Mouse (Mus musculus) kidney, embryonic 16.5 days (tissue): ENCODE measurements around the gene Unc13a. TPM values are rescaled to one million over a fixed set of nuclear protein-coding genes. Genes with fewer than 3 reads are reported as not detected.
A peak's percentile ranks its signal among the peaks of the same experiment; 100 is the strongest.

Experiments used
- ATAC-seq: fragments of 200-750 bp; cut with Nextera tagmentation; 2 replicates; pipeline ENCODE4 v1.8.0; 2017; ENCODE audit warnings: moderate TSS enrichment; ENCODE audit not compliant: low FRiP score, low TSS enrichment
- H3K27ac ChIP-seq: fragments of 300-500 bp; sonication (generic); 2 replicates; pipeline ENCODE4 v1.5.1; 2014; ENCODE audit warnings: low read length
- H3K27me3 ChIP-seq: fragments of 300-500 bp; sonication (generic); 2 replicates; pipeline ENCODE4 v1.6.1; 2014; ENCODE audit warnings: low read length, control low read depth, mixed read lengths; ENCODE audit not compliant: insufficient read depth
- H3K36me3 ChIP-seq: fragments of 300-500 bp; sonication (generic); 2 replicates; pipeline ENCODE4 v1.6.1; 2014; ENCODE audit warnings: low read length, control low read depth, mixed read lengths; ENCODE audit not compliant: insufficient read depth
- H3K4me1 ChIP-seq: fragments of 300-500 bp; sonication (generic); 2 replicates; pipeline ENCODE4 v1.6.1; 2014; ENCODE audit warnings: low read length, control low read depth, mixed read lengths; ENCODE audit not compliant: insufficient read depth
- H3K4me2 ChIP-seq: fragments of 300-500 bp; sonication (generic); replicated peaks from 2 replicates; pipeline ENCODE4 v1.6.1; 2014; ENCODE audit warnings: low read depth, low read length
- H3K4me3 ChIP-seq: fragments of 300-500 bp; sonication (generic); 2 replicates; pipeline ENCODE4 v1.5.1; 2014; ENCODE audit warnings: mild to moderate bottlenecking, low read length
- H3K9ac ChIP-seq: fragments of 300-500 bp; sonication (generic); replicated peaks from 2 replicates; pipeline ENCODE4 v1.6.1; 2014; ENCODE audit warnings: low read length
- H3K9me3 ChIP-seq: fragments of 300-500 bp; sonication (generic); 2 replicates; pipeline ENCODE4 v1.6.1; 2016; ENCODE audit warnings: low read length, control low read depth
- WGBS: fragments of 180-500 bp; shearing (Covaris S2); extraction: QIAGEN DNeasy Blood & Tissue Kit; methylation state at CpG from one replicate; pipeline ENCODE4 v1.1.7; 2014; 5-methylcytosine and 5-hydroxymethylcytosine counted together
- polyA plus RNA-seq: library from polyadenylated mRNA; unstranded; fragments of >200 nt; fragmentation: Nextera tagmentation; extraction: Ambion mirVana; gene quantifications from 2 replicates; pipeline ENCODE4 v1.2.1, GENCODE M21; 2015

Unc13a gene
- polyA plus RNA-seq, 1 experiment from 2014 or later, result 0.55 TPM

DNA sequence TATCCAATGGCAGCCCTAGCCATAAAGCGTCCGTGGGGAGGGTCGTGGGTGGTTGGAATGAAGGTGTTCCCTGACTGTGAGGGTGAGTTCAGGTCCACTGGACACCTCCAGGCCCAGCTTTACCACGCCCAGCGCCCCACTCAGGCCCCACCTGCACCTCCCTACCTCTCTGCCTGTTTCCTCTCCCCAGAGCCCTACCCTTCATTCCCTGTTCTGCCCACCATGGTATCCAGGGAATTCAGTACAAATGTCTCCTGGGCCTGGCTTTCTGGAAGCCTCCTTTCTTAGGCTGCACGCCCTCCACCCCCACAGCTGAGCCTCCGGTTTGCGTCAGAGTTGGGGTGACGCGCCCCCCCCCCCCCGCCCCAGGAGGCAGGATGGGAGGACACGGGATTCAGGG lies 1.4 kb downstream of the Unc13a start:
- Histone ChIP-seq H3K36me3 (no peaks in the 10 kb centered on the region), H3K4me1 (peaks cover 40% of the 10 kb centered on the region), H3K9me3 (no peaks in the 10 kb centered on the region), H3K4me2 (peak overlapping the region; percentile 98), H3K27me3 (peaks cover 30% of the 10 kb centered on the region), H3K27ac (no peak overlapping the region), H3K9ac (0 out of 2 replicates have a peak overlapping the region, but pooled peaks have one; percentile 10), H3K4me3 (peak overlapping the region; percentile 54)
- 14% methylated on average over 9 of the region's 12 CpGs for WGBS
- no peak for ATAC-seq

DNA sequence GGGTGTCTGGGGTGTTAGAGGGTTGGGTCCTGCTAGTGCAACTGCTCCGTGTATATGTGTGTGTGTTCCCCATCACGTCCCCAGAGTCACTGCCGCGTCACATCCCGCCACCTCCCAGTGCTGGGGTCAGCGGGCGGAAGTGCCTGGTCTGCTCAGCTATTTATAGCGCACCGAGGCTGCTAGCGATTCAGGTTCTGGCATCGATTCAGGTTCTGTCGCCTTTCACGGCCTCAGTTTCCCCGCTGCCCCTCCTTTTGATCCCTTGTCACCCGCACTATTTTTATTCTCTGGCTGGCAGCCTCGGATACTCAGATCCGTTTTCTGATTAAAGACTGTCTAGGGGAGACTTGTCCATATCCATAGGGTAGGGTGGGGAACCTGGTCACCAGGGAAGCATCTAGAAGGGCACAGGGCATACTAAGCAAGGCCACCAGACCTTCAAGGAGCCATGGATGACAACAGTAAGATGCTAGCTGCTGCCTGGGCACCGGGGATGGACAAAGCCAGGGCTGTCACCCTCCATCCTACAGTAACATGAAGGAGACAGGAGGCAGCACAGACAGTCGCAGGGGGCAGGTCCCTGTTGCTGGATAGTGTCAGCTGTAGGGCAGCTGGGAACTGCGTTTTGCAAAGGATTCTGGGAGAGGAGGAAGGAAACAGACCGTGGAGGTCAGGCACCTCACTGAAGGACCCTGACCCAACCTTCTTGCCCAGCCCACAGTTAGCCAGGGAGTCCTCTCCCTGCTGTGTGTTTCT lies 3.2 kb downstream of the Unc13a start:
- Histone ChIP-seq H3K9ac (peak overlapping the region; percentile 51), H3K27me3 (peaks cover 30% of the 10 kb centered on the region), H3K4me3 (peak overlapping the region; percentile 18), H3K27ac (0 out of 2 replicates have a peak overlapping the region, but pooled peaks have one; percentile 10), H3K36me3 (no peaks in the 10 kb centered on the region), H3K4me2 (peak overlapping the region; percentile 44), H3K4me1 (peaks cover 44% of the 10 kb centered on the region), H3K9me3 (no peaks in the 10 kb centered on the region)
- ATAC-seq, result no peak
- WGBS, result 1% methylated on average over 21 of the region's 21 CpGs

DNA sequence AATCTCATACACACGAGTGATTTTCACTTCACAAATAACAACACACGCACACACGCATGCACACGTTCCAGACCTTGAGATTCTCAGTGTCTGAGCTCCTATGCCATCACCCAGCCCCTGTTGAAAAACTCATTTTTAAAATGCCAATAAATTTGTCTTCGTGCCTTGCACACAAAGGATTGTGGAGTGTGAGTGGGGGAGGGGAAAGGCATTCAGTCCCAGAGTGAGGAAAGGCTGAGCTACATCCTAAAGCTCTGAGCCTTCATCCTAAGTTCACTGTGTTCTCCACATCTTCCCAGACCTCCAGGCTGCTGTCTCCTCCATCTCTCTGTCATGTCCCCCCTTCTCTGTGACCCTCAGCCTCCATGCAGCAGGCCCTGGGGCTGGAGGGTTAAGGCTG lies 4.3 kb downstream of the Unc13a start:
- Histone ChIP-seq H3K4me2 (no peak overlapping the region), H3K9ac (peak overlapping the region; percentile 51; the same call in 1 of the 2 replicates), H3K27ac (0 out of 2 replicates have a peak overlapping the region, but pooled peaks have one; percentile 29), H3K4me3 (no peak overlapping the region), H3K4me1 (peaks cover 44% of the 10 kb centered on the region), H3K9me3 (no peaks in the 10 kb centered on the region), H3K36me3 (no peaks in the 10 kb centered on the region), H3K27me3 (peaks cover 31% of the 10 kb centered on the region)
- 52% methylated on average over 5 of the region's 5 CpGs for WGBS
- ATAC-seq, result no peak

DNA sequence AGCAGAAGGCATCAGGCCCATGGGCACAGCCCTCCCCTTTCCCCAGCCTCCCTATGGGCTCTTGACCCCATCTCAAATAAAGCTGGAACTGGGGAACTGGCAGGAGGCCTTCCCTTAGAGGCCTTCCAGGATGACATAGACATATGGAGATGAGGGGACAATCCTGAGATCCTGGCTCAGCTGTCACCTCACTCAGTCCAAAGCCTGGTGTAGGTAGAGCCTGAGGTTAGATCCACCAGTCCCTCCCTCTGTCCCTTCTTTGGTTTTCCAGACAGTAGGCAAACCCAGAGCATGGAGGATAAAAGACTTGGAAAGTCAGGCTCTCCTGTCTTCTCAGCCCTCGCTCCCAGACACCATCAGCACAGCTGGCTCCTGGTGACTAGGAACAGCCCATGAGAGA lies 4.7 kb downstream of the Unc13a start:
- Histone ChIP-seq H3K4me1 (peaks cover 44% of the 10 kb centered on the region), H3K27me3 (peaks cover 33% of the 10 kb centered on the region), H3K4me2 (no peak overlapping the region), H3K27ac (no peak overlapping the region), H3K4me3 (no peak overlapping the region), H3K9ac (no peak overlapping the region), H3K36me3 (no peaks in the 10 kb centered on the region), H3K9me3 (no peaks in the 10 kb centered on the region)
- WGBS, result 50% methylated on average over 1 of the region's 1 CpGs
- ATAC-seq, result no peak

DNA sequence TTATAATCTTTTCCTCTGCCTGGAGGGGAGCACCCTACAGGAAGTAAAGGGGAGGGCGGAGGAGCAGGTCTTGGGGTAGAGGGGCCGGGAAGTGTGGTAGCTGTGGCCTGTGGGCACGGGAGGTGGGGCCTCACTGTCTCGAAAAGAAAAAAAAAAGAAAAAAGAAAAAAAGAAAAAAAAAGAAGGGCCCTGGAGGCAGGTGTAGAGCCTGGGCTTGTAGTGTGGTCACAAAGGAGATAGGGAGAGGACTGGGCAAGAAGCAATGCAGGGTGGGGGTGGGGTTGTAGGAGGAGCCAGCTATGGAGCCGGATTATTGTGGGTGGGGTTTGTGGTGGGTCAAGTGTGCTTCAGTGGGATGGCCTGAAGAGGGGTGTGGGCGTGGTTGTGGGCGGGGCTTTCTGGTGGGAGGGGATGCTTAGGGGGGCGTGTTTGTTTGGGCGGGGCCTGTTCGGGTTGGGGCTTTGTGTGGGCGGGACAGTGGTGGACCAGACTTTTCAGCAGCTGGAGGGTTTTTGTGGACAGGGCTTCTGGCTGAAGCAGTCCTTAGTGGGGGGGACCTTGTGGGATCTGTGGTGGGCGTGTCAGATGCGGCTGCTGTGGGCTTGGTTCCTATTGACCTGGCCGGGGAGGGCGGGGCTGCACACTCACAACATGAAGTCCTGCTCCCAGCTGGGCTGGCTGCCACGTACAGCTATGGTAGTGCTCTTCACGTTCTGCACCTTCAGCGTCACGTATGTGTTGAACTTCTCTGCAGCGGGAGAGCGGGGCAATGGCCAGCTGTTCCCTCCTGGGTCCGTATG lies 6.0 kb downstream of the Unc13a start:
- H3K9ac ChIP-seq, result no peak overlapping the region
- peak overlapping the region; percentile 43 for H3K4me2 ChIP-seq
- peak; percentile 71 for ATAC-seq
- no peak overlapping the region for H3K27ac ChIP-seq
- H3K4me1 ChIP-seq, result peaks cover 35% of the 10 kb centered on the region
- peaks cover 32% of the 10 kb centered on the region for H3K27me3 ChIP-seq
- peak overlapping the region; percentile 33 for H3K4me3 ChIP-seq
- H3K36me3 ChIP-seq, result no peaks in the 10 kb centered on the region
- no peaks in the 10 kb centered on the region for H3K9me3 ChIP-seq
- 4% methylated on average over 22 of the region's 22 CpGs for WGBS

DNA sequence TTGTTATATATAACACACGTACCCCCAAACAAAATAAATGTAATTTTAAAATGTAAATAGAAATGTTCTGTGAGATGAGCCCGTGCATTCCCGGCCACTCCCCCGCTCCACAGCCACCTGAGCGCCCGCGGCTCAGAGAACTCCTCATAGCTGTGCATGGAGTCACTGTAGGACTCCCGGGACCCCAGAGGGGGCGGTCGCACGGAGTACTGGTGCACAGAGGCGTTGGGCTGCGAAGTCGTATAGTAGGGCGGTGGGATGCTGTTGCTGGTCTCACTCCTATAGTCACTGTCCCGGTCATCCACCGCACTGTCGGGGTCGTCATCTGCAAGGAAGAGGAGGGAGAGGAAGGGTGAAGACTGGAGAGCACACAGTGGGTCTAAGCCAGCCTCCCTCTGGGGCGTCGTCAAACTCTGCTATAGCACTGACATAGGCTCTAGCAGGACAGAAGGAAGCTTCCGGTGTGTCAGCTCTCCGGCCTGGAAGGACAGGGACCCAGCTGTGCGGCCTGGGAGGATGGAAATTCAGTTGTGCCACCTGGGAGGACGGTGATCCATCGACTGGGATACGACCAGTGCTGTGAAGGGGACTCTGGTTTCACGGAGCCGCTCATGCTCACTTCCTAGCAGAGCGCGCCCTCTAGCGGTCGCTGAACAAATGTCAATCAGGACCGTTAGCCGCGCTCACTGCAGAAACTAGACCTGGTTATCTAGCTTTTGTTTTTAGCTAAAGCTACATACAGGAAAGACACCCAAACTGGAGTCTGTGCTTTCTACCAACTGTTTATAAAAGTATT lies 11.0 kb downstream of the Unc13a start:
- H3K27me3 ChIP-seq, result peaks cover 53% of the 10 kb centered on the region
- 7% methylated on average over 36 of the region's 36 CpGs for WGBS
- no peak overlapping the region for H3K4me2 ChIP-seq
- H3K4me1 ChIP-seq, result peaks cover 7% of the 10 kb centered on the region
- H3K4me3 ChIP-seq, result no peak overlapping the region
- H3K9ac ChIP-seq, result no peak overlapping the region
- peak; percentile 42 for ATAC-seq
- no peaks in the 10 kb centered on the region for H3K9me3 ChIP-seq
- H3K36me3 ChIP-seq, result no peaks in the 10 kb centered on the region
- H3K27ac ChIP-seq, result no peak overlapping the region

DNA sequence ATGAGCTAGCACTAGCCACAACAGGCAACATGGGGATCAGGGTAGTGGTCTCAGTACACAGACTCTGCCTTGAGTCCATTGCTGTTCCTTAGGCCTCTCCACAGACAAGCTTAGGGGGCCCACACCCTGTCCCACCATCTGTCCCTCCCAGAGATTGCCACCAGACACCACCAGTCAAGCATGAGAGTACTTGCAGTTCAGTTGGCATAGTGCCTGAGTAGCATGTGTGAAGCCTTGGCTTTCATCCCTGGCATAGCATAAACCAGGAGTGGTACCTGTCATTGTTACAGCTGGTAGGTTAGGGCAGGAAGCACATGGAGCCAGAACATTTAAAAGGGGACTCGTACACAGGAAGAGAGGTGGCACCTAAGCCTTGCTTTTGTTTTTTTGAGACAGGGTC lies 11.8 kb downstream of the Unc13a start:
- Histone ChIP-seq H3K4me1 (peaks cover under 1% of the 10 kb centered on the region), H3K4me2 (no peak overlapping the region), H3K27me3 (peaks cover 61% of the 10 kb centered on the region), H3K9me3 (no peaks in the 10 kb centered on the region), H3K4me3 (no peak overlapping the region), H3K36me3 (no peaks in the 10 kb centered on the region), H3K27ac (no peak overlapping the region), H3K9ac (no peak overlapping the region)
- ATAC-seq, result no peak
- 53% methylated on average over 1 of the region's 1 CpGs for WGBS

DNA sequence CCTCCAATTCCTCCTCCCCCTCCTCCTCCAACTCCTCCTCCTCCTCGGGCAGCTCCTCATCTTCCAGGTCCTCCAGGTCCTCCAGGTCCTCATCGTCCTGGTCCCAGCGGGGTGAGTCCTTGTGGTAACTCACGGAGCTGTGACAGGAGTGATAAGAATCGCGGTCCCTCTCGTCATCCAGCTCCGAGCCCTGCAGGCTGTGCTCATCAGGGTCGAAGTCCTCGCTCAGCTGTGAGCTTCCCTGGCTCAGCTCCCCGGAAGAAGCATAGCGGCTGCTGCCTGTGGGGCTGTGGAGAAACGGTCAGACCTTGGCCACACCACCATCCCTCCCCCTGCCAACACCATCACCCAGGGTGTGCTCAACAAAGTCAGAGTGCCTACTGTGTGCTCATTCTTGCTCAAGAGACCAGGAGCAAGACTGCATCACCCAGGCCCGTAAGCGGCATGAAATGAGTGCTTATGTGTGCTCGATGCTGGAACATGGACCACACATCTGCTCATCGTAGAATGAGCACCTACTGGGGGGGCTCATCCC lies 13.0 kb downstream of the Unc13a start:
- no peaks in the 10 kb centered on the region for H3K36me3 ChIP-seq
- H3K27me3 ChIP-seq, result peaks cover 72% of the 10 kb centered on the region
- WGBS, result 27% methylated on average over 17 of the region's 17 CpGs
- no peak overlapping the region for H3K27ac ChIP-seq
- ATAC-seq, result no peak
- no peak overlapping the region for H3K4me3 ChIP-seq
- no peak overlapping the region for H3K9ac ChIP-seq
- no peak overlapping the region for H3K4me2 ChIP-seq
- peaks cover 5% of the 10 kb centered on the region for H3K4me1 ChIP-seq
- no peaks in the 10 kb centered on the region for H3K9me3 ChIP-seq

DNA sequence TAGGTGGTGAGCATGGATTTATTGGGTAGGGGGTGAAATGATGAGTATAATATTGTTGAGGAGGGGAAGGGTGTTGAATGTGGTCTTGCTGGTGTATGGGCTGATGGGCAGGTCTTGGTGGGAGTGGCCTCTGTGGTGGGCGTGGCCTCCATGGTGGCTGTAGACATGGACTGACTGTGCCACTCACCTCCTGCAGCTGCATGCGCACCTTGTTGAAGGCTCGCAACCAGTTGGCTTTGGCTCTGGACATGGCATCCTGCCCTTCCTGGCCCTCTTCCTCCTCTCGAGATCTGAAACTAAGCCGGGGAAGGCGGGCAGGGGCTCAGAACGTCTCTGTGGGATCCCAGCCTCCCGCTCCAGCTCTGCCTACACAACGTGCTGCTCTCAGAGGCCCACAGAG lies 13.7 kb downstream of the Unc13a start:
- Histone ChIP-seq H3K36me3 (no peaks in the 10 kb centered on the region), H3K9ac (no peak overlapping the region), H3K4me1 (peaks cover 5% of the 10 kb centered on the region), H3K27ac (no peak overlapping the region), H3K4me3 (no peak overlapping the region), H3K27me3 (peaks cover 69% of the 10 kb centered on the region), H3K9me3 (no peaks in the 10 kb centered on the region), H3K4me2 (0 out of 2 replicates have a peak overlapping the region, but pooled peaks have one; percentile 12)
- ATAC-seq, result no peak
- 25% methylated on average over 9 of the region's 9 CpGs for WGBS
